Mouse (Mus musculus) layer of hippocampus, postnatal 10 days (tissue): ENCODE data around the gene Hoxa2. TPM values are rescaled to one million over a fixed set of nuclear protein-coding genes. Genes with fewer than 3 reads are reported as not detected.

Source experiments
- DNase-seq, 2 experiments: peaks; one replicate each; pipeline ENCODE4 v3.0.0; 2021; ENCODE audit warnings: low spot score in 2 of 2
- total RNA-seq, 2 experiments: library from RNA; stranded (reverse); gene quantifications; 2 replicates each; pipeline ENCODE4 v1.2.3; 2021

The Hoxa2 gene
- total RNA-seq, 2 experiments from 2014 or later = not detected

DNA sequence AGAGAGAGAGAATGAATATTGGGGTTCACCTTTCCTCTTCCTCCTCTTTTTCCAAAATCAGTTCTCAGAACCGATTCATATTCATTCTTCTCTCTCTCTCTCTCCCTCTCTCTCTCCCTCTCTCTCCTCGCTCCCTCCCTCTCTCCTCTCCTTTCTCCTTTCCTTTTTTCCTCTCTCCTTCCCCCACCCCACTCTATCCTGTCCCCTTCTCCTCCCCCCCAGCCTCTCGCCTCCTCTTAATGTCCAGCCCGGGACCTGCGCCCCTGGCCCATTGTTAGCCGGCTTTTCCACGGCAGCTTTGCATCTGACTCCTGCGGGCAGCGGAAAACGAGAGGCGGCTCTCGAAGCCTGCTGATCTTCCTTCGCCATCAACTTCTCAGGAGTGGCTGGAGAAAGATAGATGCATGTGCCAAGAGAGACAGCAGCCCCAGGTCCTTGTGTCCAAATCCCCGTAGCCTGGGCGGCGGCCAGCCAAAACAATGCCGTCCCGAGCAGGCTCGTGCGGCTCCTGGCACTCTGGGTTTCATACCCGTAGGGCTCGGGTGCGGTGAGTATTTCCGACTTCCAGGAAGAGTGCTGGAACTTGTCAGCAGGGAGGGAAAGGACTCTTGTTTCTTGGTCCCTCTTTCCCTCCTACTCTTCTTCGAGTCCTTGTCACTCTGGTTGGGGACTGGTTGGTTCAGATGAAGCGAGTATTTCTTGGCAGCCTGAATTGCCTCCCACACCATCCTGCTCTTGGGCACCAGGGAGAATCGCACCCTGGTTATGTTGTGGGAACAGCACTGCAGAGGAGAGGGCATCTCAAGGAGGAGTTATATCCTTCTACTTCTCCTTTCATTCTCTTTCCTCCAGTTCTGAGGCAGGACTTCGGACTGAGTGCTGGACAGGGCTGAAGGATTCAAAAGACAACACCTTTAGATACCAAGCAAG is 1.1 kb upstream of the Hoxa2 start:
- DNase-seq = no peak

DNA sequence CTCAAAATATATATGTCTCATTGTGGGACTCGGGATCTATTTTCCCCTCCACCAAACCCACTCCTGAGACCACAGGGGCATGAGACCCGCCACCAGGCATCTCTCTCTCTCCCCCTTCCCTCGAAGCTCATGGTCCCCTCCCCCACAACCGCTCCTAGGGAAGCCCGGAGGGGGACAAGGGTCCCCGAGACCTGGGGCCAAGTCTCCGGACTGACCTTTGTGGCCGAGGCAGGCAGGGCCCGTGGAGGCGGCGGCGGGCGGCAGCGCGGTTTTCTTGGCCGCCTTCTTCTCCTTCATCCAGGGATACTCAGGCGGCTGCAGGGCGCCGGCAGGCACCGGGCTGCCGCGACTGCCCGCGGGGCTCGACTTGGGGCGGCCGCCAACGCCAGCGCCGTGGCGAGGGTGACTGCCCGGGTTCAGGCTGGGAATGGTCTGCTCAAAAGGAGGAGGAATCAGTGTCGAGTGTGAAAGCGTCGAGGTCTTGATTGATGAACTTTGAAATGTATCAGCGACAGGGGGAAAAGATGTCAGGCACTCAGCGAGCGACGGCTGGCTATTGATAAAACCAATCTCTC is 493 bp downstream of the Hoxa2 start:
- no peak for DNase-seq

DNA sequence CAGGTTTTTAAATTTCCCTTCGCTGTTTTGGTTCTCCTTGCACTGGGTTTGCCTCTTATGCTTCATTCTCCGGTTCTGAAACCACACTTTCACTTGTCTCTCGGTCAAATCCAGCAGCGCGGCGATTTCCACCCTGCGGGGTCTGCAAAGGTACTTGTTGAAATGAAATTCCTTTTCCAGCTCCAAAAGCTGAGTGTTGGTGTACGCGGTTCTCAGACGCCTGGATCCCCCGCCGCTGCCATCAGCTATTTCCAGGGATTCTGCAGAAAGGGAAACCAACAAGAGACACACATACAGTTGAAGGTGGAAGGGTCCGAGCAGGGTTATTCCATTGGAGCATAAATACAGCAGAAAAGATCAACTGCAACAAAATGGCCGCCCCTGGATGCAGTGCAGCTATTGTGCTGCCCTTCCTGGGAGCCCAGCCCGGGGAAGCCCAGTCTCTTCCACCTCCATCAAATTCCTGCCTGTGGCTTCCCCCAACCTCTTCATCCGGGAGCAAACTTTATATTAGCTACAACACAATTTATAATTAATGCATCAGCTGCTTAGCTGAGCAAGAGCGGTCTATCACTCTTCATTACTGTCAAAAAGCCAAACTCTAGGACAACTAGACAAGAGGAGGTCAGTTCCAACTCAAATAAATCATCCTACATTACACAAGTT is 1.1 kb downstream of the Hoxa2 start:
- DNase-seq = no peak

DNA sequence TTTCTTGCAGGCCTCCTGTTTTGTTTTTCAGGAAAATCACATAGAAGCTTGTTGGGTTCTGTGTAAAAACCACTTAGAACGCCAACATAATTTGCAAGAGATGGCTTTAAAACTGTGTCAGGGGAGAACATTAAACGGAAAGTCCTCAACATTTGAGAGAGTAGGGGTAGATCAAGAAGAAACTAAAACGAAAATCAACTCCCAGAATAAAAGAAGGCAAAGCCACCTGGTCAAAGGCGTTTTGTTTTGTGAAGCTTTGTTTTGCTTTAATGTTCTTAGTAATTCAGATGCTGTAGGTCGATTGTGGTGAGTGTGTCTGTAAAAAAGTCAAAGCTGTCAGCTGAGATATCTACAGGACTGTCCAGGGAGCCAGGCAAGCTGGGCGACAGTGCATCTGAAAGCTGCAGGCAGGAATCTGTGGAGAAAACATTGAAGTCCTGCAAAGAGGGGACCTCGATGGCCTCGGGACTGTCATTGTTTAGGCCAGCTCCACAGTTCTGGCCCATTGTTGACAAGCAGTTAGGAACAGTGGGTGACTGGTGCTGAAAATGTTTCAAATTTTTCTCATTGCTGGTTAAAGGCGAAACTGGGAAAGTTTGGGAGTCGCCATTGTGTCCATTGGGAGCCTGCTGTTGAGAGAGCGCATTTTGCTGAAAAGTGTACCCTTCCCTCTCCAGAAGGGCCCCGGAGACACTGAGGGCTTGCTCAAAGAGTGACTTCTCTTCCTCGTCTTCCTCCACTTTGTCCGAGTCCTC is 1.8 kb downstream of the Hoxa2 start:
- no peak for DNase-seq

DNA sequence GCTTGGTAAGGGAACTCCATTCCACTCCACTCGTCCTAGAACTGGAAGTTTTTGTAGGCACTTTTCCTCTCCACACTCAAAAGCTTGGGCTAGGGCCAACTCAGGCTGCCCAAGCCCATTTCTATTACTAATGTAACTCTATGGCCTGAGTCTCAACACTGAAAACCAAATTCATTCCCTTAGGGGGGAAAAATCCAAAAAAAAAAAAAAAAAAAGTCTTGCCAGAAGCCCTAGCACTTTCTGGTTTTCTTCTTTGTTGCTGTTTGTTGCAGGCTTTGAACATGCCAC is 2.6 kb downstream of the Hoxa2 start:
- DNase-seq = no peak

DNA sequence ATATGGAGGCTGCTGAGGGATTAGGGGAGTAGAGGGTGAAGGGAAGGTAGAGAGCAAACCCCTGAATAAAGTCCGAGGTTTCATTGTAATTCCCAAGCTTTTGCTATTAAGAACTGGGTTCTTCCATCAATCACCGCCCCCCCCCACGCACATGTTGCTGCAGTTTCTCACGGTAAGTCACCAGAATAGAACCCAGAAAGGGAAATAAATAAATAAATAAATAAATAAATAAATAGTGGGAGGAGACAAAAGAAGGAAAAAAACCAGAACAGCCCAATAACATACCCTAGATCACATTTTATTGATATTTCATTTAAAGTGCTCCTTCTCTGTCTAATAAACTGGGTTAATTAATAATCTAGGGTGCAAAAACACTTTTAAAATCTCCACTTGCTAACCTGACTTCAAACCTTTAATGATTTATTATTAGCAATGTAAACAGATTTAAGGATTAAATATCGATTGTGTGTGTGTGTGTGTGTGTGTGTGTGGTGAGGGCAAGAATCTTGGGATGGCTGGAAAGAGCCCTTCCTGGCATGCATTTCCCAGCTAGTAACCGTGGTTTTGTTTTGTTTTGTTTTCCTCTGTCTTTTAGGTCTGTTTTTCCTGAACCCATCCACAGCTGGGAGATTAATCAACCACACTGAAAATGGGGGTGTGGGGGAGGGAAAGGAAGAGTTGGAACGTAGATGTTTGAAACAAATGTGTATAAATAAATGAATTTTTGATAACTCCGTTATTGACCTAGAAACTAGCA is 3.1 kb downstream of the Hoxa2 start:
- no peak for DNase-seq

DNA sequence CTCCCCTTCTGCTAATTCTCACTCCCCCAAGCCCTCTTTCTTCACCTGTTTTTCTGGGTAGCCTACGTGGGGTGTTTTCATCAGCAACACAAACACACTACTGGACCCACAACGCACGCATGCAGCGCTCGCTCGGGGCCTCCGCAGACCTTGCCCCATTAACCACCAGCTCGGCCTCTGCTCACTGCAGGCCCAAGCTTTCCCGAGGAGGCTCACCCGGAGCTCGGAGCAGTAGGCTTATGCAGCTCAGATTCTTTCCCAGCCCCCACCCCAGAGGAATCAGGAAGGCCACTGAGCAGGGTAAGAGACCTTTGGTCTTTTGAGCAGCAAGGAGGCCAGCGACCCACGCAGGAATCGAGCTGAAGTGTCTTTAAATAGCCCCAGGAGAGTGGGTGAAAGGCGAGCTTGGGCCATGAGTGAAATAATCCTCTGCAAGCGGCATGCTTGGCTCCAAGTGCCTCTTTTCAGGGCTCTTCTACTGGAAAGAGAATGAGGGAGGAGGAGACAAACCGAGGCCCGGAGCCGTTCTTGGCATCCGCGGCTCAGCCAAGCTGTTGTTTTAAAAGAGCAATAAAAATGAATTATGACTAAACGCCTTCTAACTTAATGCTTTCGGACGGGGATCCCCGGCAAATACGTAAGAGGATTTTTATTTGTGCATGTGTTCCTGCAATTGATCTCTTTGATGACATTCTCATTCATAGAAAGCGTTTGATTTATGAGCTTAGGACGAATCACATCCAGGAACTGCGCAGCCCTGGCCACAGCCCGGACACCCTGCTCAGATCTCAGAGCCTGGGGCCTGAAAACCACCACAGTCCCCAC is 3.9 kb downstream of the Hoxa2 start:
- DNase-seq = no peak

DNA sequence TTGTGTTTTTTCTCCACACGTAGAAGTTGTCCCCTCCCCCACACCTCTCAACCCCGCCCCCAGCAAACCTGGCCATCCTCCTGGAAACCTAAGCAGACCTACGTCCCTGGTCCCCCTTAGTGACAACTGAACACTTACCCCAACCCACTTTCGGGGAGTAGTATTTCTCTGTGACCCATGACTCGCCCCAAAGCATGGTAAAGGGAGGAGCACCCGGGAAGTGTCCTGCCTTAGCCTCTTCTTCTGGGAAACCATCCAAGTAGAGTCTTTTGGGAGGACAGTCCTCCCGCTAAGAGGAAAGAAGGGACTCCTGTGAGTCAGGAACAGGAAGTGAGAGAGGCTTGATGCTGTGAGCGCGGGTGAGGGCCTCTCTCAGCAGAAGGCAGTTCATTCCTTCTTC is 4.7 kb downstream of the Hoxa2 start:
- DNase-seq = no peak

DNA sequence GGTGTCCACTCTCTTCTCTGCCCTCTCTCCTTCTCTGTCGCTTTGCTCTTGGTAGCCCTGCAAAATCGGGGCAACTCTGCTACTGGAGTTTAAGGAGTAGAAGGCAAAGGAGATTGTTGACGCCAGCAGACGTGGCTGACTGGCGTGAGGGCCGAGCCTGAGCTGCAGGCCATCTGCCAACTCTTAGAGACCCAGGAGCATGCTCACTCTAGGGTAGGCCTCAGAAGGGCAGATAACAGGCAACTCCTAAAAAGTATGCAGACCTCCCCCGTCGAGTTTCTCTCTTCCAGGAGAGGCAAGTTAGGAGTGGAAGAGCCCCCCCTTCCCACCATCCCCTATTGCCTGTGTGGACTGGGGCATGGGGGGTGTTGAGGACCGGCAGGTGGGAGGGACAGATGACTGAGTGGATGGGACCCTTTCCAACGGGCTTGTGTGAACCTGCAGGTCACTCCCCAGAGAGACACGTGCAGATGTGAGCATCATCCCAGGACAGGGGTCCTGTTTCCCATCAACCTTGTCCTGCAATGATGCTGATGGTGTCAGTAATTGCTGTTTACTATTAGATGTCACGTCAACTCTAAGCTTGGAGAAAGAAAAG is 5.4 kb downstream of the Hoxa2 start:
- no peak for DNase-seq

DNA sequence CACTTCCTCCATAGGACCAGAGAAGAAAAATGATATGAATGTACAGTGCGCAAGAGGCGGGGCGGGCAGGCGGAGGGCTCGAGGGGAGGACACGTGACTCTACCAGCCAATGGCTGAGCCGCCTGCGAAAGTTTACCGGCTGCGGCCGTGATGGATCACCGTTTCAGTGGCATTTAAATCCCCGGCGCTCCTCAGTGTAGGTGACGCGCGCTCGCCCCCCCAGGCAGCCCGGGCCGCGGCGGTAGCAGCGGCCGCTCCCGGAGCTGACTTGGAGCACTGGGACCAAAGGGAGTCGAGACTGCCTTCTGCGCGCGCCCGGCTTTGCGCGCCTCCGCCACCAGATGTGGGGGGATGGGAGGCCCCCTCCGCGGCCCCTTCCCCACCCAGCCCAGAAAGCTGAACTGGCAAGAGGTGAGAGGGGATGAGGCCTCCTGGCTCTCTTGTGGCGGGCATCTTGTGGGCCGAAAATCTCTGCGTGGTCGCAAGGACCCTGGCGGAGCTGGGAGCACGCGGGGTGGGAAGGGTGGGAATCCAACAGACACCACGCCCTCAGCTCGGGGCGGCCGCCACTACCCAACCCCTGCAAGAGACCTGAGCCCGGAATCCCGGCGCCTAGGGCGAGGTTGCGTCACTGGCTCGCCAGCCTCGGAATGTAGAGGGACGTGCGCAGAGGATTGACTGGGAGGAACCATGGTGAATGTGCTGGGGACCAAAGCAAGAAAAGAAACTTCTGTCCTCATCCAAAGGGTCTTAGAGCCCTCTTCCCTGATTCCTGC is 6.2 kb downstream of the Hoxa2 start, which contains the start of gene Hoxa1:
Gene Hoxa1 (minus strand): TSS at position 42 of the 776 bp plus-strand sequence.
- DNase-seq = no peak

DNA sequence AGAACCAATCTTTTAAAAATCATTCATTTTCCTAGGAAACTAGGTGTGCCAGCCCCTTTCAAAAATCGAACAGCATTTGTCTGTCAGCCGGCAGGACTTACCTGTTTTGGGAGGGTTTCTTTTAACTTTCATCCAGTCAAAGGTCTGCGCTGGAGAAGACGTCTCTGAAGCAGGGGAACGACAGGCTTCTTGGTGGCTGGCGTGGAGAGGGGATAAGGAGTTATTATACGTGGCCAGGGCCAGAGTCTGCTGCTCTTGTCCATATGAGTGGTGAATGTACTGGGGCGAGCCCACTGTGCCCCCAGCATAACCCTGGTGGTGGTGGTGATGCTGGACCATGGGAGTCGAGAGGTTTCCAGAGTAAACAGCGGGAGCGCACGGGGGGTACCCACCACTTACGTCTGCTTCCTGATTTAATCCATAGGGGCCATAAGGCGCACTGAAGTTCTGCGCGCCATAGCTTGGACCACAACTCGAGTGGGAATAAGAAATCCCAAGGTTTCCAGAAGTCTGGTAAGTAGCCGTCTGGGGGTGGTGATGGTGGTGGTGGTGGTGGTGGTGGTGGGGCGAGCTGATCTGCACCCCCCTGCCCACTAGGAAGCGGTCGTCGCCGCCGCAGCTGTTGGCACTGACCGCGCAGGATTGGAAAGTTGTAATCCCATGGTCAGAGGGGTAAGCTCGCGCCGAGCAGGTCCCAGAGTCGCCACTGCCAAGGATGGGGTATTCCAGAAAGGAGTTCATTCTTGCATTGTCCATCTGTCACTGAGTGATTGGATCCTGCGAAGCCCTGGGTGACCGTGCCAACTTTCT is 7.0 kb downstream of the Hoxa2 start:
- no peak for DNase-seq

DNA sequence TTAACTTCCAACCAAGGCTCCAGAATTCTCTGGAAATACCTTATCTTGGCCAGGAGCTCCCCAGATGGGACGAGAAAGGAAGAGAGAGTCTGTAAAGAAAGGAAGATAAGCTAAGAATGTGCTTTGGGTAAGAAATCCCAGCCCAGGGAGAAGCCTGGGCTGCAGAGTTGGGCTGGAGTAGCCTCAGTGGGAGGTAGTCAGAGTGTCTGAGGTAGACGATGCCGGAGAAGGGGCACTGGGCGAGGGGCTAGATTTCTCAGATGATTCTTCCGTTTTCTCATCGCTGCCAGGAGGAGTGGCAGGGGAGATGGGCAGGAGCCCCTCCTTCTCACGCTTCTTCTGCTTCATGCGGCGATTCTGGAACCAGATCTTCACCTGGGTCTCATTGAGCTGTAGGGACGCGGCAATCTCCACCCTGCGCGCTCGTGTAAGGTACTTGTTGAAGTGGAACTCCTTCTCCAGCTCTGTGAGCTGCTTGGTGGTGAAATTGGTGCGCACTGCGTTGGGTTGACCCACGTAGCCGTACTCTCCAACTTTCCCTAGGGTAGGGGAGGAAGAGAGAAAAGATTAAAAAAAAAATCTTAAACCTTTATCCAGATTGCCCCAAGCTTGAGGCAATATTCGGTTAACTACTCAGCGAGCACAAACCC is 8.0 kb downstream of the Hoxa2 start:
- DNase-seq = no peak

DNA sequence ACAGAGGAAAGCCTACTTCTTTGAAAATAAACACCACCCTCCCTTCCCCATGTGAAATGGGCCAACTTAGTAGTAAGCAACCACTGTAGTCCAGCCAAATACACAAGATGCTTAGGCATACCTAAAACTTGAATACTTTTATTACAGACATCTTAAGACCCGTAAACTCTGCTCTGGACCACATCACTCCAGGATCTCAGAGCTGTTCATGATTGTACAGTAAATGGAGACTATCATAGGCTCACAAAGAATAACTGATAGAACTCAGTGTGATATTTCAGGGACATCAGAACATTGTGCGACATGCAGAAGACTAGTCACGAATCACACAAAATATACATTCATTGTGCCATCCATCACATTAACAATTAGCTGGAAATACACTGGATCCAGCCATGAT is 9.2 kb downstream of the Hoxa2 start:
- no peak for DNase-seq

DNA sequence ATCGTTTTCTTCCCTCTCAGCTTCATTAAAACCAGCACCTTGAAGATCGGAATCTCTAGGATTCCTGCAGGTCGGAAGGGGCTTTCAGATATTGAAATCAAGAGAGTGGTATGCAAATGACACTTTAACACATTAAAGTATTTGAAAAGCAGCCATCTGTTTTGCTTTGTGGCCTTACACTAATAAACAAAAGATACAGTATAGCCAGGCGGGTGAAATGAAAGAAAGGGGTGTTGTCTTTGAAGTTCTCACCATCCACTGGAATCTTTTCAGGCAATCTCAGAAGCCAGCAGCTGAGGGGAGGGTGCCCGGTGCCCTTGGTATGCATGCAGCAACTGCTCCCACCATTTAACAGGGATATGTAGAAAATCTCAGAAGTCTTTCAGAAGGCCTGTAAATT is 10.6 kb downstream of the Hoxa2 start:
- DNase-seq = no peak

DNA sequence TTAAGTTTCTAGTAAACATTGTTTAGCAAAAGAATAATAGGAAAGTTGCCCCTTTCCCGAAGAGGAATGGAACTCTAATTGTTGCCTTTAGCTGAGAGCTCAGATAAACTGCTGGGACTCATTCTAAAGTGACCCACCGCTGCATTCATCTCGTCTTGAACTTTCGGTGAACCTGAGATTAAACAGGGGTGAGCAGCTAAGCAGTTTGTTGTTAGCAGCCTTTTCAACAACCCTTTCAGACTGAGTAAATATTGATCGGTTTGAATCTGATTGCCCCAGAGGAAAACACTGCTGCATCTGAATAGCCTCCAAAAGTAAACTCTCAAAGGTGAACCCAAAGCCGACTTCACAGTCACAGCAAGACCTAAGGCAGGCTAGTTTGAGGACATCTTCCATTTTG is 11.4 kb downstream of the Hoxa2 start:
- DNase-seq = no peak

DNA sequence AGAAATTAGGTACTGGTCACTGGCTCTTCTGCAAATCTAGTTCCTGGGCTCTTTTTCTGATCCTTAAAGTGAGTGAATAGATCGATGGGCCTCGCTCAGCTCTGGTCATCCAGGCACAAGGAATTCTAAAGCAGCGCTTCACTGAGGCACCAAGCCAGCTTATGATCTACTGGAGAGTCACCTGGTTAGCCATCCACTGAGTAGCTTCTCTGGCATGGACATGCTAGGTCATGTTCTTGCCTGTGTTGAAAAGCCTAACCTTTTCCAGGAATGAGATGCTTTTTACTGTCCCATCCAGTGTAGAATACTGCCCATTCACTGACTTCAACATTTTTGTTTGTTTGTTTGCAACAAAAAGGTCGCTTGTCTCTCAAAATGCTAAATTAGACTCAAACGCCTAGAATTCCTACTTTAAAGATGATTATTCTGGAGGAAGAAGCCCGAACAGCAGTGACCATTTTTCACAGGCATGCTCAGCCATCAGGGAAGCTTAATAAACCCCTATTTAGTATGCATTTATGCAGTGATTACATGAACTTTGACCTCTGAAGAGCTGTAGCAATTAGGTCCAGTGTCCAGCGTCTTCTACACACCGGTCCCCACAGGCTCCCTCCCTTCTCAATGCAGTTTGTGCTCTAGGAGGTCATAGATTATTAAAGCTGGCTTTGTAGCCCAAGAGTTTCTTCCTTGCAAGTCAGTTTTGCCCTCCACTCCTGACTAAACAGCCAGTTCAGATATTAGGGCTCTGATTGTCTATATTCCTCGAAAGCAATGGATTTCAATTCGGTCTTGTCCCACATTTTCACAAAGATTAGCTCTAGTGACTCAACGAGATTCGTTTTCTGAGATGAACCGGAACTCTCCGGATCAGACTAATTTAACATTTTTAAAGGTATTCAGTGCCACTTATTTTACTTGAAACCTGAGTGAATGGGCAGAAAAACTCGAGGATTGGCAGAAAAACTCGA is 12.1 kb downstream of the Hoxa2 start:
- DNase-seq = no peak
